Mouse (Mus musculus): ENCODE measurements at regions not wholly inside any gene's neighbourhood (a gene's known extent, or its start where the extent isn't known, plus 50 kb on each side); places are given as distances from the start of the nearest gene placed in this dataset.

GRCm38 (mm10) chr8:103413589-103414575, 628.4 kb upstream of the Cdh11 start:
- WGBS = 45% methylated on average over 11 of the region's 11 CpGs

DNA sequence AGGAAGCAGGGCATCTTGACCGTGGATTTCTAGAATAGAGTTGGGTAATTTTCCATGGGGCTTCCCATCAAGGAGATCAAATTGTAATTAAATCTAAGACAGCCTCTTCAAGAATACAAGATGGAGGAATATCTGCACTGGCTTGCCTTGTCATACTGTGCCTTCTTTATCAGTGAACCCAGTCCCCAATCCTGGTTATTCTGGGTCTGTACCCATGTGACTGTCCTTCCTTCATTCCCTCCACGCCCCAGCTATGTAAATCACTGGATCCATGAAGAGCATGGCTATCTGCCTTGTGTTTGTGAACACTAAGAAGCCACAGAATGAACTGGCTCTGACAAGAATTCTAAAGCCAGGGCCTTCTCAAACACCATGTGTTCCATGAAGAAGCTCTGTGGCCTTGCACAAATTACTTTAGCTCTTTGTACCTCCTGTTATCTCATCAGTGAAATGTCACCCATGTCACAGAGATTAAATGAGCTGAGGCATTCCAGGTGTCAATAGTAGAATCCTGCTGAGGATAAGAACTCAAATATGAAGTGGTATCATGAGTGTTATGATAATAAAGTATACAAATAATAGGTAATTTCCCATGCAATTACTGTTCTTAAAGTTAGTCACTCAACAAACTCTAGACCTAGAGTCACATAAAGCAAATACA, 637.0 kb upstream of the Cdh11 start:
- no peaks in the 10 kb centered on the region for H3K9me3 ChIP-seq (ENCODE audit: control insufficient read depth, low read length)
- H3K9ac ChIP-seq (ENCODE audit: low read length) = no peak overlapping the region
- peaks cover 0 to 6% of the 10 kb centered on the region in 2 experiments; a peak in 2 of 4 replicates for H3K4me1 ChIP-seq (ENCODE audit: control insufficient read depth in 2 of 2, insufficient read depth in 2 of 2, low read length in 2 of 2)
- H3K27ac ChIP-seq (replicated peaks in 1 of 2; ENCODE audit: control insufficient read depth in 1 of 2, insufficient read depth in 1 of 2, low read depth in 2 of 2, low read length in 2 of 2) = no peak overlapping the region
- WGBS = 74% methylated on average over 2 of the region's 2 CpGs
- no peak overlapping the region for H3K4me3 ChIP-seq (ENCODE audit: control insufficient read depth in 1 of 2, insufficient read depth in 1 of 2, low read depth in 1 of 2, low read length in 2 of 2)
- H3K4me2 ChIP-seq (ENCODE audit: low read length) = no peak overlapping the region
- H3K36me3 ChIP-seq (ENCODE audit: control insufficient read depth, insufficient read depth, low read length) = no peaks in the 10 kb centered on the region
- no peak for ATAC-seq (ENCODE audit: insufficient number of reproducible peaks, insufficient read depth, low FRiP score, low read depth)
- H3K27me3 ChIP-seq (ENCODE audit: control insufficient read depth, insufficient read depth, low read length) = no peaks in the 10 kb centered on the region

More at GRCm38 (mm10) chr8:103413589-103414575, 628.4 kb upstream of the Cdh11 start:
- ATAC-seq (ENCODE audit: insufficient number of reproducible peaks, insufficient read depth, low FRiP score, low read depth) = no peak
- H3K9me3 ChIP-seq (ENCODE audit: control insufficient read depth, low read length) = no peaks in the 10 kb centered on the region
- H3K27me3 ChIP-seq (ENCODE audit: control insufficient read depth, insufficient read depth, low read length) = no peaks in the 10 kb centered on the region
- H3K4me3 ChIP-seq (ENCODE audit: control insufficient read depth in 1 of 2, insufficient read depth in 1 of 2, low read depth in 1 of 2, low read length in 2 of 2) = no peak overlapping the region
- H3K4me1 ChIP-seq (ENCODE audit: control insufficient read depth in 2 of 2, insufficient read depth in 2 of 2, low read length in 2 of 2) = peaks cover 4 to 16% of the 10 kb centered on the region in 2 experiments; a peak in 2 of 4 replicates
- no peak overlapping the region for H3K9ac ChIP-seq (ENCODE audit: low read length)
- no peaks in the 10 kb centered on the region for H3K36me3 ChIP-seq (ENCODE audit: control insufficient read depth, insufficient read depth, low read length)
- H3K27ac ChIP-seq (replicated peaks in 1 of 2; ENCODE audit: control insufficient read depth in 1 of 2, insufficient read depth in 1 of 2, low read depth in 2 of 2, low read length in 2 of 2) = no peak overlapping the region
- no peak overlapping the region for H3K4me2 ChIP-seq (ENCODE audit: low read length)

DNA sequence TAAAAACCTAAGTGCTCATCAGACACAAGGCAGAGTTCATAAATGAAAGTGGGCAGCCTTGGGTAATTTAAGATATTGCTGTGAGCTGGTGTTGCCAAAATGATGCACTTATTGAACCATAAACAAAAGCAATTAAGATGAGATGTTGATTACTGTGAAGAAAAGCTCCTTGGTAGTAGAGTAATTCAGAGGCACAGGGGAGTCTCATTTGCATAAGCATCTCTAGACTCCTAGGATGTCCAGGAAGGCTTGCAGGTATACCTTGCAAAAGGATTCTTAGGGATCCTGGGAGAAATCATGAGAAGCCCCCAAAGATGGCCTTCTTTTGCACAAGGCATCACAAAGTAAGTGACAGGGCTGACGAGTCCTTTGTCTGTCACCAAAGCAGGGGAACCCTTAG, 640.5 kb upstream of the Cdh11 start:
- Histone ChIP-seq H3K4me1 (ENCODE audit: control insufficient read depth in 2 of 2, insufficient read depth in 2 of 2, low read length in 2 of 2) (peaks cover 0 to 3% of the 10 kb centered on the region in 2 experiments; a peak in 2 of 4 replicates), H3K4me2 (ENCODE audit: low read length) (no peak overlapping the region), H3K27ac (replicated peaks in 1 of 2; ENCODE audit: control insufficient read depth in 1 of 2, insufficient read depth in 1 of 2, low read depth in 2 of 2, low read length in 2 of 2) (no peak overlapping the region), H3K9ac (ENCODE audit: low read length) (no peak overlapping the region), H3K9me3 (ENCODE audit: control insufficient read depth, low read length) (no peaks in the 10 kb centered on the region), H3K4me3 (ENCODE audit: control insufficient read depth in 1 of 2, insufficient read depth in 1 of 2, low read depth in 1 of 2, low read length in 2 of 2) (no peak overlapping the region), H3K36me3 (ENCODE audit: control insufficient read depth, insufficient read depth, low read length) (no peaks in the 10 kb centered on the region), H3K27me3 (ENCODE audit: control insufficient read depth, insufficient read depth, low read length) (no peaks in the 10 kb centered on the region)
- 72% methylated on average over 1 of the region's 1 CpGs for WGBS
- ATAC-seq (ENCODE audit: insufficient number of reproducible peaks, insufficient read depth, low FRiP score, low read depth) = no peak

DNA sequence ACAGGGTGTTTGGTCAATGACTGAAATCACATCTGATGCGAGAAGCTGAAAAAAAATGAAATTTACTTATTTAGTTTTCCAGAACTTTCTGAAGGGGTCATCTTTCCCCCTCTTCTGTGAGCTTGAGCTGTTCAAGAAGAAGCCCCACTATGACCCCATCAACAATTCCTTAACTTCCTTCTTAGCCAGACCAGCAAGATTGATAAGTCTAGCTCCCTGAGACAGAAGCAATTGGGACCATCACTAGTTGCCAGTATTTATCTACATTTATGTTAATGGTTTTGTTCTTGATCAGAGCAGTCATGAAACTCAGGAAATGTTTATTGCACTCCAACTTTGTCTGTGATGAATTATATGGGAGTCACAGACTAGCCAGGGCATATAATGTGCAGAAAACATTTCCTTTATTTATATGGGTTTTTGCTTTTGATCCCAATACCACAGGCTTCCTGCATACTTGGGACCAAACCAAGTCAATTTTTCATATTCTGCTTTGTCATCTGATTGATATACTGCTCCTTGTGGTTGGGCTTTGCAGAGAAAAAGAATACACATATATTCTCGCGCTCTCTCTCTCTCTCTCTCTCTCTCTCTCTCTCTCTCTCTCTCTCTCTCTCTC, 645.5 kb upstream of the Cdh11 start:
- no peaks in the 10 kb centered on the region for H3K4me1 ChIP-seq (ENCODE audit: control insufficient read depth in 2 of 2, insufficient read depth in 2 of 2, low read length in 2 of 2)
- no peak overlapping the region for H3K27ac ChIP-seq (replicated peaks in 1 of 2; ENCODE audit: control insufficient read depth in 1 of 2, insufficient read depth in 1 of 2, low read depth in 2 of 2, low read length in 2 of 2)
- WGBS = 92% methylated on average over 3 of the region's 3 CpGs
- no peaks in the 10 kb centered on the region for H3K27me3 ChIP-seq (ENCODE audit: control insufficient read depth, insufficient read depth, low read length)
- H3K4me2 ChIP-seq (ENCODE audit: low read length) = no peak overlapping the region
- no peak overlapping the region for H3K9ac ChIP-seq (ENCODE audit: low read length)
- H3K36me3 ChIP-seq (ENCODE audit: control insufficient read depth, insufficient read depth, low read length) = no peaks in the 10 kb centered on the region
- no peak for ATAC-seq (ENCODE audit: insufficient number of reproducible peaks, insufficient read depth, low FRiP score, low read depth)
- no peak overlapping the region for H3K4me3 ChIP-seq (ENCODE audit: control insufficient read depth in 1 of 2, insufficient read depth in 1 of 2, low read depth in 1 of 2, low read length in 2 of 2)
- no peaks in the 10 kb centered on the region for H3K9me3 ChIP-seq (ENCODE audit: control insufficient read depth, low read length)

DNA sequence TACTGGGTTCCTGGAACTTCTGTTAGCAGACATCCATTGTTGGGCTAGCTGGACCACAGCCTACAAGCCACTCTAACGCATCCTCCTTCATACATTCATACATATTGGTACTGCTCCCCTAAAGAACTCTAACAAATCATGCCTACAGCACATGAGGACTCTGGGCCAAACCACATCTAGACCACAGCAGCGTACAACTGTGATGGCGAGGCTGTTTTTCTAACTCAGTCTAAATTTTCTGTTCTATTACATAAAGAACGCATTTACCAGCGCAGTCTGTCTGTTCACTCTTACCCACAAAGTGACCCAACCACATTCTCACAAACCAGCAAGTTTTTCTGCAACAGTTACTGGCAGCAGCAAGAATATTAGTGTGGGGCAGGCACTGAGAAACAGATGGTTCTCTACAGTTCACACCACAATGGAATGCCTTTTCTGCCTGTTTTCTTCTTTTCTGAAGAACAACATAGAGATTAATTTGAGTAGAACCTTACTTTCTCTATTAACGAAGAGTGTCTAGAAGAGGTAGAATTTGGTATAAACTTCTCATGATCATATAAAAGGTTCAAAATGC, 648.2 kb upstream of the Cdh11 start:
- WGBS = 92% methylated on average over 6 of the region's 6 CpGs
- ATAC-seq (ENCODE audit: insufficient number of reproducible peaks, insufficient read depth, low FRiP score, low read depth) = no peak
- Histone ChIP-seq H3K27ac (replicated peaks in 1 of 2; ENCODE audit: control insufficient read depth in 1 of 2, insufficient read depth in 1 of 2, low read depth in 2 of 2, low read length in 2 of 2) (no peak overlapping the region), H3K9ac (ENCODE audit: low read length) (no peak overlapping the region), H3K36me3 (ENCODE audit: control insufficient read depth, insufficient read depth, low read length) (no peaks in the 10 kb centered on the region), H3K9me3 (ENCODE audit: control insufficient read depth, low read length) (no peaks in the 10 kb centered on the region), H3K27me3 (ENCODE audit: control insufficient read depth, insufficient read depth, low read length) (no peaks in the 10 kb centered on the region), H3K4me2 (ENCODE audit: low read length) (no peak overlapping the region), H3K4me1 (ENCODE audit: control insufficient read depth in 2 of 2, insufficient read depth in 2 of 2, low read length in 2 of 2) (no peaks in the 10 kb centered on the region), H3K4me3 (ENCODE audit: control insufficient read depth in 1 of 2, insufficient read depth in 1 of 2, low read depth in 1 of 2, low read length in 2 of 2) (no peak overlapping the region)

- H3K27ac ChIP-seq (replicated peaks in 1 of 2; ENCODE audit: control insufficient read depth in 1 of 2, insufficient read depth in 1 of 2, low read depth in 2 of 2, low read length in 2 of 2) = no peak overlapping the region
- no peak overlapping the region for H3K4me2 ChIP-seq (ENCODE audit: low read length)
- no peaks in the 10 kb centered on the region for H3K36me3 ChIP-seq (ENCODE audit: control insufficient read depth, insufficient read depth, low read length)
- no peaks in the 10 kb centered on the region for H3K9me3 ChIP-seq (ENCODE audit: control insufficient read depth, low read length)
- no peak overlapping the region for H3K9ac ChIP-seq (ENCODE audit: low read length)
- H3K27me3 ChIP-seq (ENCODE audit: control insufficient read depth, insufficient read depth, low read length) = no peaks in the 10 kb centered on the region
- ATAC-seq (ENCODE audit: insufficient number of reproducible peaks, insufficient read depth, low FRiP score, low read depth) = no peak
- no peak overlapping the region for H3K4me3 ChIP-seq (ENCODE audit: control insufficient read depth in 1 of 2, insufficient read depth in 1 of 2, low read depth in 1 of 2, low read length in 2 of 2)
- peaks cover 0 to 3% of the 10 kb centered on the region in 2 experiments; a peak in 1 of 4 replicates for H3K4me1 ChIP-seq (ENCODE audit: control insufficient read depth in 2 of 2, insufficient read depth in 2 of 2, low read length in 2 of 2)
- 63% methylated on average over 6 of the region's 6 CpGs for WGBS
Observed at GRCm38 (mm10) chr8:103438995-103439717, 653.7 kb upstream of the Cdh11 start.

DNA sequence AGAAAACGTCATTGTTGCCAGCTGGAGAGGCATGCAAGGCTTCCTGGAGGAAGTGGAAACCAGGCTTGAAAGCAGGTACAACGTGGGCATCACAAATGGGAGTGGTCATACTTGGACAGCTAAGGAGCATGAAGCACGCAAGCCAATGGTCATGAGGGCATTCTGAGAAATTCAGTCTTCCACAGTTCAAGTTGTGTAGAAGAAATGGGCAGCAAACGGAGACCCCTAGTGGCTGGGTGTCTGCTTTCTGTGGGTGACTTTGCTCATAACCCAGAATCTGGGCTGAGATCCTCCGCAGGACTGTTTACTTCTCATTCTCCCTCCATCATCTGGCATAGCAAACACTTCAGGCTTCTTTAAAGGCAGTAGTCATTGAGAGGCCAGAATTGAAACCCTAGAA, 655.7 kb upstream of the Cdh11 start:
- H3K27ac ChIP-seq (replicated peaks in 1 of 2; ENCODE audit: control insufficient read depth in 1 of 2, insufficient read depth in 1 of 2, low read depth in 2 of 2, low read length in 2 of 2) = no peak overlapping the region
- no peaks in the 10 kb centered on the region for H3K36me3 ChIP-seq (ENCODE audit: control insufficient read depth, insufficient read depth, low read length)
- peaks cover 0 to 7% of the 10 kb centered on the region in 2 experiments; a peak in 2 of 4 replicates for H3K4me1 ChIP-seq (ENCODE audit: control insufficient read depth in 2 of 2, insufficient read depth in 2 of 2, low read length in 2 of 2)
- no peaks in the 10 kb centered on the region for H3K27me3 ChIP-seq (ENCODE audit: control insufficient read depth, insufficient read depth, low read length)
- no peak for ATAC-seq (ENCODE audit: insufficient number of reproducible peaks, insufficient read depth, low FRiP score, low read depth)
- no peak overlapping the region for H3K9ac ChIP-seq (ENCODE audit: low read length)
- 62% methylated on average over 5 of the region's 5 CpGs for WGBS
- H3K4me3 ChIP-seq (ENCODE audit: control insufficient read depth in 1 of 2, insufficient read depth in 1 of 2, low read depth in 1 of 2, low read length in 2 of 2) = no peak overlapping the region
- H3K9me3 ChIP-seq (ENCODE audit: control insufficient read depth, low read length) = no peaks in the 10 kb centered on the region
- H3K4me2 ChIP-seq (ENCODE audit: low read length) = no peak overlapping the region
